Mouse (Mus musculus) T-helper 17 cell (primary cell): Measurements from ENCODE around the gene Klhdc4.

Experiments
- in situ Hi-C, 2 experiments: fragments of 300-600 bp; cut with MboI, MseI; formaldehyde crosslinking; loops; 1 replicate in 1 of 2; 2 replicates in 1 of 2; pipeline ENCODE4 v1.15.1; 2025; ENCODE audit warnings: high pct_unique_total_duplicates in 2 of 2

The Klhdc4 gene

DNA sequence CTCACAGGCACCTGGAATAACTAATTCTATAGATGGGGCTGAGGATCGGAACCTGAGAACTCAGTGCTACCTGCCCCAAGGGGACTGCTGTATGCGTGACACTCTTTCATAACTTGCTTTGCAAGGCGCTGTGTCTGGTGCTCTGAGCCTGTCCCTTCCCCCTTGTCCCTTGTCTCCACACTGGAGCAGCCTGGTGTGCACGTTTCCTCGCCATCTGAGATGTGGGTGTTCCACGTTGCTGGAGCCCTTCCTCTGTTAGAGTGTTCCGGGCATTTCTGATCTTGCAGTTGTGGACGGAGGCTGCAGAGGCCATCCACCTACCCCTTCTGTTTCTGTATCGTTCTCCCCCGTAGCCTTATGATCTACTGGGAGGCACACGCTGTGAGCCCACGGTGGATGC lies 70.9 kb downstream of the Klhdc4 start:
- in situ Hi-C loops: loop anchor here in 1 of 2 experiments (5.0 to 10.0 kb wide), 2 partner anchors 166 to 444 kb away; no protein-coding TSS in a partner anchor

DNA sequence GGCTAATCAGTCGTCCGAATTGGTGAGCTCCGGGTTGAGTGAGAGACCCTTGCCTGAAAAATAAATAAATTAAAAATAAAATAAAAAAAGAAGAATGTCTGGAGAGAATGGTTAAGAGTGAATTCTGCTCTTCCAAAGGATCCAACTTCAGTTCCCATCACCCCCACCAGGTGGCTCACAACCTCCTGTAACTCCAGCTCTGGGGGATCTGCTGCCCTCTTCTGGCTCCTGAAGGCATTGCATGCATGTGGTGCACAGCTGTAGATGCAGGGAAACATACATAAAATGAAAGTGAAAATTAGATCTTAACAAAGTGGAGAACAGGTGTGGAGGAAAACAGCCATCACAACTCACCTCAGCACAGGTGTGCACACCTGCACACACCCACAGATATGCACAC lies 78.0 kb downstream of the Klhdc4 start:
- in situ Hi-C loops: loop anchor here in 1 of 2 experiments (10.0 kb wide), 1 partner anchor 173 kb away; no protein-coding TSS in a partner anchor

DNA sequence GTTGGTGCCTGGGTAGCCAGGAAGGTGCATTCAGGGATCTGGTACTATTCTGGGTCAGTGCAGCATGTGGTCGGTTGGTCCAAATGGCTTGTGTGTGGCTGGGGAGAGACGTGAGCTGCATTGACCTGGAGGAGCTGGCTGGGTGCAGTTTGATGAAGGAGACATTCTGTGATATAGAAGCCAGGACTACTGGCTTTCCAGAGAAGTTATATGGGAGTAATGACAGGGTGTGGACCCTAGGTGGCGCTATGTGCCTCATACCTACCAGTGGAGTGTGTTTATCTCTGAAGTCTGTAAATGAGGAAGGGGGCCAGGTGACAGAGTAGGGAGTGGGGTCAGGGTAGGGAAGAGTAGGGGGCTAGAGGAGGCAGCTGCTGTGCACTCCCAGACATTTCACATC lies 78.9 kb downstream of the Klhdc4 start:
- in situ Hi-C loops: loop anchor here in 1 of 2 experiments (10.0 kb wide), 1 partner anchor 174 kb away; no protein-coding TSS in a partner anchor

GRCm38 (mm10) chr8:121749501-121749900 lies 79.9 kb downstream of the Klhdc4 start:
- in situ Hi-C loops: no loop called here
